Mouse (Mus musculus): Measurements from ENCODE around the gene Serpinb3d. TPM values are rescaled to one million over a fixed set of nuclear protein-coding genes. Genes with fewer than 3 reads are reported as not detected.
"Not testable (repeated sequence)": the region's sequence is repeated elsewhere in the genome, so short reads cannot be mapped to it uniquely, and the experiment has no call there.

Gene Serpinb3d
- not detected in 2 replicates for polyA plus RNA-seq (2014; fragmentation: Nextera tagmentation; extraction: Ambion mirVana)

DNA sequence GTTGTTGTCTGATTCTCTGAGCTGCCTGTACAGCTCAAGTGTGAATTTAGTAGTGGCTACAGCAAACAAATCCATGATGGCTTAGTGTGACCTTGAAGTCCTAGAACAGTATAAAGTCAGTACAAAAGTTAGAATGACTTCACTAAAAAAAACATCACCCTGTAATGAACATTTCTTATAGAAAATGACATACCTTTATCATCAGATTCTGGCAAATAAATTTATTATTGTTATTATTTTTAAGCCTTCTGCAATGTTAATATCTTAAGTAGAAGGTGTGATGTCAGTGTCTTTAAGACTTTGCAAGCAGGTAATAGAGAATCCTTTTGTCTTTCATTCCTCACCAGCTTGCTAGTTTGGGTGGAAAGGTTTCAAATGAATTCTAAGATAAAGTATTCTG, at the start of gene Serpinb3d:
Serpinb3d (minus strand) TSS at position 101 of the 400 bp plus-strand sequence.
- Histone ChIP-seq H3K4me3 (ENCODE audit: low read depth, low read length) (no peak within 1 kb of the TSS), H3K9me3 (replicated peaks; ENCODE audit: control insufficient read depth, low read length) (no peaks in the 10 kb centered on the region), H3K4me1 (ENCODE audit: control insufficient read depth, insufficient read depth, low read length) (no peaks in the 10 kb centered on the region), H3K27me3 (ENCODE audit: control insufficient read depth, insufficient read depth, low read length) (no peaks in the 10 kb centered on the region), H3K36me3 (ENCODE audit: control insufficient read depth, insufficient read depth, low read length) (no peaks in the 10 kb centered on the region), H3K4me2 (no peak within 1 kb of the TSS), H3K27ac (ENCODE audit: low read depth, low read length) (no peak within 1 kb of the TSS), H3K9ac (ENCODE audit: low read depth, low read length) (no peak within 1 kb of the TSS)
- ATAC-seq (replicated peaks; ENCODE audit: insufficient number of reproducible peaks, low FRiP score, low TSS enrichment): no peak

- H3K27me3 ChIP-seq (ENCODE audit: control insufficient read depth, insufficient read depth, low read length); H3K9ac ChIP-seq (ENCODE audit: low read depth, low read length); H3K4me1 ChIP-seq (ENCODE audit: control insufficient read depth, insufficient read depth, low read length); H3K4me3 ChIP-seq (ENCODE audit: low read depth, low read length); ATAC-seq (replicated peaks; ENCODE audit: insufficient number of reproducible peaks, low FRiP score, low TSS enrichment); H3K9me3 ChIP-seq (replicated peaks; ENCODE audit: control insufficient read depth, low read length); H3K36me3 ChIP-seq (ENCODE audit: control insufficient read depth, insufficient read depth, low read length); H3K4me2 ChIP-seq; H3K27ac ChIP-seq (ENCODE audit: low read depth, low read length): not testable (repeated sequence)
Measured at GRCm38 (mm10) chr1:107127453-107127852, 44.1 kb upstream of the Serpinb3d start.

GRCm38 (mm10) chr1:107098417-107098816, 15.1 kb upstream of the Serpinb3d start:
- H3K27ac ChIP-seq (ENCODE audit: low read depth, low read length): no peak overlapping the region
- no peak for ATAC-seq (replicated peaks; ENCODE audit: insufficient number of reproducible peaks, low FRiP score, low TSS enrichment)
- no peaks in the 10 kb centered on the region for H3K4me1 ChIP-seq (ENCODE audit: control insufficient read depth, insufficient read depth, low read length)
- no peak overlapping the region for H3K4me3 ChIP-seq (ENCODE audit: low read depth, low read length)
- H3K4me2 ChIP-seq: no peak overlapping the region
- no peaks in the 10 kb centered on the region for H3K9me3 ChIP-seq (replicated peaks; ENCODE audit: control insufficient read depth, low read length)
- no peak overlapping the region for H3K9ac ChIP-seq (ENCODE audit: low read depth, low read length)
- H3K27me3 ChIP-seq (ENCODE audit: control insufficient read depth, insufficient read depth, low read length): no peaks in the 10 kb centered on the region
- 84% methylated on average over 2 of the region's 2 CpGs for WGBS (ENCODE audit: insufficient replicate concordance)
- no peaks in the 10 kb centered on the region for H3K36me3 ChIP-seq (ENCODE audit: control insufficient read depth, insufficient read depth, low read length)

DNA sequence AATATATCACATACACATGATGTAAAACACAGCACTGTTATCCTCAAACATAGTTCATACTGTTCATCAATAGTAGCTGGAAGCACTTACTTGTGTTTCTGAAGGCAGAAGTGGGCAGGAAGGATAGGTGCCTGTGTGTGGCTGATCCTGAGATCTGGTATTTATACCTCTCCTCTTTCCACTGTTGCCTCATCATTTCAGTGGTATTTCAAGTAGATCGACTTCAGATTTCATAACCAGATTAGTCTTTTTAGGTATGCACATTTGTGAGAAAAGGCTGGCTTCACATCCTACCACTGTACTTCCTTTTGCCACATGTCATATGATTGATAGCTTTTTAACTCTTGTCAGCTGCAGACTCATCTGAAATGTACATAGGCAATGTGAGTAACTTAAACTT, 31.1 kb downstream of the Serpinb3d start, which contains the start of gene Serpinb3a:
Serpinb3a (minus strand) TSS at position 101 of the 400 bp plus-strand sequence.
- WGBS (ENCODE audit: insufficient replicate concordance): 71% methylated on average over 1 of the region's 1 CpGs
- no peak for ATAC-seq (replicated peaks; ENCODE audit: insufficient number of reproducible peaks, low FRiP score, low TSS enrichment)
- no peak within 1 kb of the TSS for H3K4me2 ChIP-seq
- no peak within 1 kb of the TSS for H3K27ac ChIP-seq (ENCODE audit: low read depth, low read length)
- H3K4me3 ChIP-seq (ENCODE audit: low read depth, low read length): no peak within 1 kb of the TSS
- H3K9me3 ChIP-seq (replicated peaks; ENCODE audit: control insufficient read depth, low read length): no peaks in the 10 kb centered on the region
- no peaks in the 10 kb centered on the region for H3K36me3 ChIP-seq (ENCODE audit: control insufficient read depth, insufficient read depth, low read length)
- H3K27me3 ChIP-seq (ENCODE audit: control insufficient read depth, insufficient read depth, low read length): no peaks in the 10 kb centered on the region
- H3K9ac ChIP-seq (ENCODE audit: low read depth, low read length): no peak within 1 kb of the TSS
- no peaks in the 10 kb centered on the region for H3K4me1 ChIP-seq (ENCODE audit: control insufficient read depth, insufficient read depth, low read length)

DNA sequence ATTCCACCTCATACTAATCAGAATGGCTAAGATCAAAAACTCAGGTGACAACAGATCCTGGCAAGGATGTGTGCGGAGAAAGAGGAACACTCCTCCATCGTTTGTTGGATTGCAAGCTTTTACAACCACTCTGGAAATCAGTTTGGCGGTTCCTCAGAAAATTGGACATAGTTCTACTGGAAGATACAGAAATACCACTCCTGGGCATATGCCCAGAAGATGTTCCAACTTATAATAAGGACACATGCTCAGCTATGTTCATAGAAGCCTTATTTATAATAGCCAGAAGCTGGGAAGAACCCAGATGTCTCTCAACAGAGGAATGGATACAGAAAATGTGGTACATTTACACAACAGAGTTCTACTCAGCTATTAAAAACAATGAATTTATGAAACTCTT, 49.1 kb downstream of the Serpinb3d start:
- H3K4me3 ChIP-seq (ENCODE audit: low read depth, low read length); H3K36me3 ChIP-seq (ENCODE audit: control insufficient read depth, insufficient read depth, low read length); H3K27me3 ChIP-seq (ENCODE audit: control insufficient read depth, insufficient read depth, low read length); H3K4me2 ChIP-seq; H3K27ac ChIP-seq (ENCODE audit: low read depth, low read length); H3K9me3 ChIP-seq (replicated peaks; ENCODE audit: control insufficient read depth, low read length); H3K4me1 ChIP-seq (ENCODE audit: control insufficient read depth, insufficient read depth, low read length); ATAC-seq (replicated peaks; ENCODE audit: insufficient number of reproducible peaks, low FRiP score, low TSS enrichment); H3K9ac ChIP-seq (ENCODE audit: low read depth, low read length): not testable (repeated sequence)
- 80% methylated on average over 3 of the region's 3 CpGs for WGBS (ENCODE audit: insufficient replicate concordance)

Other genes with a start within 250 kb of the Serpinb3d start
- gene Serpinb5, start 222.3 kb downstream of the Serpinb3d start, polyA plus RNA-seq (2014; fragmentation: Nextera tagmentation; extraction: Ambion mirVana): 0.24 TPM in 1 of 2 replicates, not detected in the other
- gene Serpinb12, start 149.1 kb downstream of the Serpinb3d start, polyA plus RNA-seq (2014; fragmentation: Nextera tagmentation; extraction: Ambion mirVana): 0.18 and 0.24 TPM in 2 replicates
- gene Serpinb13, start 102.5 kb downstream of the Serpinb3d start, polyA plus RNA-seq (2014; fragmentation: Nextera tagmentation; extraction: Ambion mirVana): not detected in 2 replicates
- gene Serpinb3a, start 31.2 kb downstream of the Serpinb3d start, polyA plus RNA-seq (2014; fragmentation: Nextera tagmentation; extraction: Ambion mirVana): not detected in 2 replicates
- not detected in 2 replicates for gene Serpinb3b, start 194.9 kb upstream of the Serpinb3d start, polyA plus RNA-seq (2014; fragmentation: Nextera tagmentation; extraction: Ambion mirVana)
- not detected in 2 replicates for gene Serpinb3c, start 194.9 kb upstream of the Serpinb3d start, polyA plus RNA-seq (2014; fragmentation: Nextera tagmentation; extraction: Ambion mirVana)